Mouse (Mus musculus) embryonic fibroblast, embryonic 13.5 days (primary cell): Measurements from ENCODE around the gene Themis2. TPM values are rescaled to one million over a fixed set of nuclear protein-coding genes. Genes with fewer than 3 reads are reported as not detected.
"Not testable (repeated sequence)": the region's sequence is repeated elsewhere in the genome, so short reads cannot be mapped to it uniquely, and the experiment has no call there.

Source experiments
- H3K27ac ChIP-seq: 2 replicates; pipeline ENCODE4 v1.5.1; 2012; ENCODE audit warnings: low read length, control low read depth, inconsistent platforms; ENCODE audit not compliant: insufficient read depth
- H3K4me1 ChIP-seq: 2 replicates; pipeline ENCODE4 v1.6.1; 2011; ENCODE audit warnings: low read length; ENCODE audit not compliant: control insufficient read depth, insufficient read depth
- H3K4me3 ChIP-seq: 2 replicates; pipeline ENCODE4 v1.5.1; 2011; ENCODE audit warnings: mild to moderate bottlenecking, control low read depth, low read length; ENCODE audit not compliant: insufficient read depth
- CTCF ChIP-seq: IDR thresholded peaks from 2 replicates; pipeline ENCODE4 v1.5.1; 2011; ENCODE audit warnings: mild to moderate bottlenecking, control low read depth, low read length, moderate library complexity, borderline replicate concordance; ENCODE audit not compliant: insufficient read depth
- POLR2A ChIP-seq: IDR thresholded peaks from 2 replicates; pipeline ENCODE4 v1.6.1; 2011; ENCODE audit warnings: low read depth, mild to moderate bottlenecking, control low read depth, low read length, moderate library complexity
- polyA plus RNA-seq: library from polyadenylated mRNA; stranded (reverse); fragments of >200 nt; gene quantifications from 2 replicates; pipeline ENCODE4 v1.2.4, GENCODE M21; 2011; ENCODE audit warnings: low read depth; ENCODE audit not compliant: missing spikeins, insufficient read length

The Themis2 gene
- polyA plus RNA-seq, 1 experiment = 0.16 TPM

- no peaks in the 10 kb centered on the region for H3K4me1 ChIP-seq
- H3K27ac ChIP-seq = no peak overlapping the region
- H3K4me3 ChIP-seq = no peak overlapping the region
- no peak for TF ChIP-seq POLR2A
- no peak for TF ChIP-seq CTCF
Observed at GRCm38 (mm10) chr4:132785228-132785627, 11.0 kb downstream of the Themis2 start.

- H3K4me1 ChIP-seq = no peaks in the 10 kb centered on the region
- no peak overlapping the region for H3K4me3 ChIP-seq
- H3K27ac ChIP-seq = no peak overlapping the region
- TF ChIP-seq CTCF (no peak), POLR2A (no peak)
Observed at GRCm38 (mm10) chr4:132783732-132784131, 12.5 kb downstream of the Themis2 start.

DNA sequence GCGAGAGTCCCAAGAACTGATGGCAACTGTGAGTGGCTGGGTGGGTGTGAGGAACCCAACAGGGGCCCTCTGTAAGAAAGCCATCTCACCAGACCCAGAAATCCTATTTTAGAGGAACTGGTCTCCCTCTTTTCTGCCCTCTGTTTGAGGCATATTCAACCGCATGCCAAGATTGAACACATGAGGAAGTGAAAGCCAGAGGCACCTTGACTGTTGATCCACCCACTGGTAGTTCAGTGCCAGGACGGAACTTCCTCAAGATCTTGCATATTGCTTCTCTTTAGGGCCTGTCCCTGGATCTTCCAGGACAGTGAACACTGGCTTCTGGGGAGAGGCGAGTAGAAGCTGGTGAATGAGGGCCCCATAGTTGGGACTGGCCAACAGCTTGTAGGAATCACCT is 15.9 kb downstream of the Themis2 start:
- no peak overlapping the region for H3K4me3 ChIP-seq
- H3K4me1 ChIP-seq = no peaks in the 10 kb centered on the region
- TF ChIP-seq POLR2A (no peak), CTCF (no peak)
- no peak overlapping the region for H3K27ac ChIP-seq

DNA sequence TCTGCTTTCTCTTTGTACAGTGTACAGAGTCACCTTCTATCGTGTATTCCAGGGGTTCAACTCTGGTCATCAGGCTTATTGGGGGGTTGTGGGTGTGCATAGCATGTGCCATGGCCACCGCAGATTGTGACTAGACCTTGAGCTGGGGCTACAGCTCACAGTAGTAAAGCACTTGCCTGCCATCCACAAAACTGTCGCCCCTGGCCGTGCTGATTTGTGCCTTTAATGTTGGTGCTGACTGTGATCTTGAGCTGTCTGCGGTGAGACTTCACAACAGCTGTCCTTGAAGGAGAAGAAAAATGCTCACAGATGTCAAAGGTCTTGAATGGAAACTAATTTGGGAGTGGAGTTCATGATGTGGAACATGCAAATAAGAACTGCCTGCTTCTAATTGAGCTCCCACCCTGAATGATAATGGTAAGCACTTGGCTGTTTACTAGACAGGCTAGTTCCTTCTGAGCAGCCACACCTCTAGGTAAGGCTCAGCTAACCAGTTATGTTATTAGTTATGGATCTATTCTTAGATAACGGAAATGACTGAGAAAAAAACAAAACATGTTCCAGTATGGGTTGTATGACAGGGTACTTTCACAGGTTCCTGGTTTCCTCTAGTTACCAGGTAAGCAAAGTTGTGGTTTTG is 17.5 kb downstream of the Themis2 start:
- H3K4me1 ChIP-seq = no peaks in the 10 kb centered on the region
- no peak overlapping the region for H3K27ac ChIP-seq
- no peak overlapping the region for H3K4me3 ChIP-seq
- TF ChIP-seq POLR2A (no peak), CTCF (no peak)

DNA sequence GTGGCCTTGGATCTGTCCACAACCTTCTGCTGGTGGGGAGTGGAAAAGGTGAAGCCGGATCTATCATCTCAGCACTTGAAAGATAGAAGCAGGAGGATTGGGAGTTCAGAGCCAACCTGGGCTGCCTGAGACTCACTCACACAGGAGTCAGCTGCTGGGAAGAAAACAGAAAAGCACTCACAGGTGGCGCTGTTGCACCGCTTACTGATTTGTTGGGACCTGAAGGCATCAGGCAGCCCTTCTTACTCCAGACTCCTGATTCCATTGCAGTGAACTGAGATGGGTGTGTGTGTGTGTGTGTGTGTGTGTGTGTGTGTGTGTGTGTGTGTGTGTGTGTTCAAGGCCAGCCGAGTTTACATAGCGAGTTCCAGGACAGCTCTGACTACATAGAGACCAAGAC is 19.4 kb downstream of the Themis2 start:
- no peak overlapping the region for H3K27ac ChIP-seq
- TF ChIP-seq POLR2A = no peak
- peak; percentile 69; the same call in 1 of the 2 replicates for TF ChIP-seq CTCF
- no peaks in the 10 kb centered on the region for H3K4me1 ChIP-seq
- H3K4me3 ChIP-seq = no peak overlapping the region

DNA sequence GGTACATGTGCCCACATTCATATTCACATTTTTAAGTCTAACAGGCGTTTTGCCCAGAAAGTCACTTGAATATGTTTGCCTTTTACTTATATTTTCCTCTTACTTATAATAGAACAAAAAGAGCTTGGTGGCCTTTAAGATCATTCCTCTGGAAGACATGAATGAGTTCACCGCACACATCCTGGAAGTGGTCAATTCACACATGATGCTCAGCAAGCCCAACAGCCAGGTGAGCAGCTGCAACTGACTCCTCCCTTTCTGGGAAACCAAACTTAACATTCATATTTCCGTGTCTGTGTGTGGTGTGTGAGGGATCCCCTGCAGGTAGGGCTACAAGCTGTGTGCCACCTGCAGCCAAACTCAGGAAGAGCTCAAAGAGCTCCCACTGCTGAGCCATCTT is 21.3 kb downstream of the Themis2 start:
- no peak overlapping the region for H3K4me3 ChIP-seq
- no peak overlapping the region for H3K27ac ChIP-seq
- TF ChIP-seq POLR2A (no peak), CTCF (no peak)
- no peaks in the 10 kb centered on the region for H3K4me1 ChIP-seq

GRCm38 (mm10) chr4:132771776-132772175 is 24.4 kb downstream of the Themis2 start:
- H3K27ac ChIP-seq = no peak overlapping the region
- TF ChIP-seq POLR2A = no peak
- TF ChIP-seq CTCF = no peak
- H3K4me3 ChIP-seq = no peak overlapping the region
- 0 out of 2 replicates have a peak, but pooled peaks cover 4% of the 10 kb centered on the region for H3K4me1 ChIP-seq

- 0 out of 2 replicates have a peak, but pooled peaks cover 4% of the 10 kb centered on the region for H3K4me1 ChIP-seq
- H3K4me3 ChIP-seq = peak within 1 kb of the TSS; percentile 83
- no peak for TF ChIP-seq CTCF
- peak; percentile 61 for TF ChIP-seq POLR2A
- H3K27ac ChIP-seq = no peak within 1 kb of the TSS
Observed at GRCm38 (mm10) chr4:132767914-132768876, 28.0 kb downstream of the Themis2 start, which contains the start of gene Rpa2. TSS of gene Rpa2 (plus strand) at chr4:132768332.

- not testable (repeated sequence) for H3K4me3 ChIP-seq, H3K4me1 ChIP-seq, H3K27ac ChIP-seq
Observed at GRCm38 (mm10) chr4:132763125-132763524, 33.1 kb downstream of the Themis2 start.

GRCm38 (mm10) chr4:132762602-132763001 is 33.6 kb downstream of the Themis2 start:
- TF ChIP-seq POLR2A (no peak), CTCF (no peak)
- Histone ChIP-seq H3K4me3 (no peak overlapping the region), H3K4me1 (peaks cover 3% of the 10 kb centered on the region; the same call in 1 of the 2 replicates), H3K27ac (no peak overlapping the region)
